ENCODE assay signal across 7 mouse cellular contexts in the genomic region with DNA sequence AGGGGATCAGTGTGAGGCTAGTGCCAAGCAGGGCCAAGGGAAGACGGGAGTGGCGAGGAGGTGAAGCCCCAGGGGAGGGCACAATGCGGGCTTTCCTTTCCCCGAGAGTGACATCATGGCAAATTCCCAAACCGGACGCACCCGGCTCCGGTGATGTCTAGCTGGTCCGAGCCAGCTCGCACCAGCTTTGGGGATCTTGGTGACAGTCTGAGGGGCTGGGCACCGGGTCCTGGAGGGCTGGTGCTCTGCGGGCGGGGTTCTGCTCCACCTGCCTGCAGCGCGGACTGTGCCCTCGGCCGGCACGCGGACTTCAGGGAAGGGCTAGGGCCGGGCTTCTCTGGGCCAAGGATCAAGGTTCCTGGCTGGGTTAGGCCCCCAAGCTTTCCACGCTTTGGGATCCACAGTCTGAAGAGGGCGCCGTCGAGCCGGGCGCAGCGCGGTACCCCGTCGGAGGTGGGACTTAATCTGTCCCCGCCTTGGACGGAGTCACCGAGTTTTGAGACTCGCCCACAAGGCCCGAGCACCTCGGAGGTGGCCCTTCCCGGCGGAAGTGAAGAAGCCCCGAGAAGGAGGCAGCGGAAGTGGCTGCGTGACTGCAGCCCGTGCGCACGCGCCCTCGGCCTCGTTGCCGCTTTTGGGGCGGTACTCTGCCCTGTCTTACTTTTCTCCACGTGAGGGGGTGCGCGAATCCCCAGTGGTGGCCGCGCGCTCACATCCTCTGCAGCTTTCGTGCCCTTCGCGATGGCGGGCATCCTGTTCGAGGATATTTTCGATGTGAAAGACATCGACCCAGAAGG. TPM values are rescaled to one million over a fixed set of nuclear protein-coding genes. Genes with fewer than 3 reads are reported as not detected.
A peak's percentile ranks its signal among the peaks of the same experiment; 100 is the strongest.
DNase-seq lines count a peak whose midpoint lies in the region; ATAC-seq lines count a peak whose summit lies in the region.

Gene Polr2h, plus strand, starts transcription at position 485 of the 797 bp plus-strand sequence.
Gene Clcn2, minus strand, starts transcription at position 566 of the 797 bp plus-strand sequence.

- peak within 1 kb of the TSS; percentile 79 for H3K4me2 ChIP-seq in embryonic facial prominence, embryonic 12.5 days (replicated peaks)
- H3K4me2 ChIP-seq in limb, embryonic 11.5 days (ENCODE audit: low read depth, severe bottlenecking) = peak within 1 kb of the TSS; percentile 72
- peak within 1 kb of the TSS; percentile 94 for H3K4me2 ChIP-seq in midbrain, embryonic 14.5 days (ENCODE audit: low read length)

- peak within 1 kb of the TSS; percentile 58 for H3K4me3 ChIP-seq in embryonic facial prominence, embryonic 12.5 days
- H3K4me3 ChIP-seq in limb, embryonic 11.5 days (ENCODE audit: low read depth, low read length) = peak within 1 kb of the TSS; percentile 49
- peak within 1 kb of the TSS; percentile 66 for H3K4me3 ChIP-seq in midbrain, embryonic 14.5 days (replicated peaks; ENCODE audit: low read depth, low read length)

- H3K9ac ChIP-seq in embryonic facial prominence, embryonic 12.5 days = peak within 1 kb of the TSS; percentile 60
- peak within 1 kb of the TSS; percentile 70 for H3K9ac ChIP-seq in limb, embryonic 11.5 days (ENCODE audit: low read length)
- H3K9ac ChIP-seq in midbrain, embryonic 14.5 days (replicated peaks; ENCODE audit: low read length) = peak within 1 kb of the TSS; percentile 78

- no peaks in the 10 kb centered on the region for H3K9me3 ChIP-seq in embryonic facial prominence, embryonic 12.5 days
- no peaks in the 10 kb centered on the region for H3K9me3 ChIP-seq in limb, embryonic 11.5 days (ENCODE audit: control insufficient read depth, low read length)
- H3K9me3 ChIP-seq in midbrain, embryonic 14.5 days (ENCODE audit: control insufficient read depth, low read length) = no peaks in the 10 kb centered on the region

- WGBS in embryonic facial prominence, embryonic 12.5 days = under 1% methylated on average over 62 of the region's 62 CpGs
- 0% methylated on average over 62 of the region's 62 CpGs for WGBS in limb, embryonic 11.5 days
- under 1% methylated on average over 62 of the region's 62 CpGs for WGBS in midbrain, embryonic 14.5 days

- H3K36me3 ChIP-seq in embryonic facial prominence, embryonic 12.5 days = peaks cover 25% of the 10 kb centered on the region
- no peaks in the 10 kb centered on the region; the same call in 1 of the 2 replicates for H3K36me3 ChIP-seq in limb, embryonic 11.5 days (ENCODE audit: control insufficient read depth, insufficient read depth, low read length)
- peaks cover 34% of the 10 kb centered on the region for H3K36me3 ChIP-seq in midbrain, embryonic 14.5 days (ENCODE audit: control insufficient read depth, insufficient read depth, low read length)

- DNase-seq in adrenal gland, postnatal 25 days = peak; percentile 97
- DNase-seq in heart, adult 11 months = peak; percentile 100
- DNase-seq in kidney, adult 18-20 months = peak; percentile 98
- DNase-seq in limb, embryonic 11.5 days (ENCODE audit: low spot score) = peak; percentile 94
- DNase-seq in midbrain, embryonic 14.5 days = peak; percentile 96
- peak; percentile 95 to 96 for DNase-seq in spleen, adult 18-20 months

- no peaks in the 10 kb centered on the region for H3K27me3 ChIP-seq in embryonic facial prominence, embryonic 12.5 days
- H3K27me3 ChIP-seq in limb, embryonic 11.5 days (ENCODE audit: control insufficient read depth, insufficient read depth, low read length) = no peaks in the 10 kb centered on the region
- no peaks in the 10 kb centered on the region for H3K27me3 ChIP-seq in midbrain, embryonic 14.5 days (ENCODE audit: control insufficient read depth, insufficient read depth, low read length)

- H3K27ac ChIP-seq in embryonic facial prominence, embryonic 12.5 days = peak within 1 kb of the TSS; percentile 95
- H3K27ac ChIP-seq in limb, embryonic 11.5 days (replicated peaks; ENCODE audit: low read depth, low read length) = peak within 1 kb of the TSS; percentile 68
- H3K27ac ChIP-seq in midbrain, embryonic 14.5 days (replicated peaks; ENCODE audit: low read depth, low read length) = peak within 1 kb of the TSS; percentile 89

- ATAC-seq in embryonic facial prominence, embryonic 12.5 days (ENCODE audit: insufficient number of reproducible peaks, insufficient read depth, low FRiP score, low TSS enrichment) = peak; percentile 76
- ATAC-seq in limb, embryonic 11.5 days (ENCODE audit: insufficient number of reproducible peaks, low FRiP score, low TSS enrichment, low read depth) = peak; percentile 81
- peak; percentile 79 for ATAC-seq in midbrain, embryonic 14.5 days (ENCODE audit: low FRiP score, low TSS enrichment)

- peaks cover 26% of the 10 kb centered on the region for H3K4me1 ChIP-seq in embryonic facial prominence, embryonic 12.5 days
- peaks cover 22% of the 10 kb centered on the region for H3K4me1 ChIP-seq in limb, embryonic 11.5 days (ENCODE audit: control insufficient read depth, insufficient read depth, low read length)
- peaks cover 31% of the 10 kb centered on the region for H3K4me1 ChIP-seq in midbrain, embryonic 14.5 days (ENCODE audit: control insufficient read depth, insufficient read depth, low read length)

RNA-seq across cellular contexts. Expression of gene Polr2h, which starts in this region (rescaled TPM):
- total RNA-seq in adrenal gland, postnatal 25 days (2021) = 49.8 and 56.3 TPM in 2 replicates
- polyA plus RNA-seq in embryonic facial prominence, embryonic 12.5 days (2016; fragmentation: Nextera tagmentation; extraction: Ambion mirVana) = 110 and 118 TPM in 2 replicates
- polyA plus RNA-seq in limb, embryonic 11.5 days (2014; fragmentation: Nextera tagmentation; extraction: Ambion mirVana) = 136 and 140 TPM in 2 replicates
- 89.6 and 95.7 TPM in 2 replicates for polyA plus RNA-seq in midbrain, embryonic 14.5 days (2014; fragmentation: Nextera tagmentation; extraction: Ambion mirVana)

RNA-seq across cellular contexts. Expression of gene Clcn2, which starts in this region (rescaled TPM):
- 45.9 and 74.4 TPM in 2 replicates for total RNA-seq in adrenal gland, postnatal 25 days (2021)
- polyA plus RNA-seq in embryonic facial prominence, embryonic 12.5 days (2016; fragmentation: Nextera tagmentation; extraction: Ambion mirVana) = 28.8 and 31.6 TPM in 2 replicates
- polyA plus RNA-seq in limb, embryonic 11.5 days (2014; fragmentation: Nextera tagmentation; extraction: Ambion mirVana) = 21.0 and 23.1 TPM in 2 replicates
- polyA plus RNA-seq in midbrain, embryonic 14.5 days (2014; fragmentation: Nextera tagmentation; extraction: Ambion mirVana) = 27.2 and 30.9 TPM in 2 replicates

Comparison
In these comparisons a context has a peak if more than half of its experiments do, and no peak if none do; other contexts are left out.
1. Peak in every context shown above with its lines: DNase-seq, ATAC-seq, H3K4me3 ChIP-seq and H3K27ac ChIP-seq.